Mouse (Mus musculus) CD8-positive naive resting alpha-beta T cell, adult 2 months (primary cell): Measurements from ENCODE around the gene Prf1.

ENCODE experiments used
- DNase-seq, 2 experiments: peaks; one replicate each; pipeline ENCODE4 v3.0.0; 2022; ENCODE audit warnings: low read depth in 2 of 2, low spot score in 2 of 2

The Prf1 gene

DNA sequence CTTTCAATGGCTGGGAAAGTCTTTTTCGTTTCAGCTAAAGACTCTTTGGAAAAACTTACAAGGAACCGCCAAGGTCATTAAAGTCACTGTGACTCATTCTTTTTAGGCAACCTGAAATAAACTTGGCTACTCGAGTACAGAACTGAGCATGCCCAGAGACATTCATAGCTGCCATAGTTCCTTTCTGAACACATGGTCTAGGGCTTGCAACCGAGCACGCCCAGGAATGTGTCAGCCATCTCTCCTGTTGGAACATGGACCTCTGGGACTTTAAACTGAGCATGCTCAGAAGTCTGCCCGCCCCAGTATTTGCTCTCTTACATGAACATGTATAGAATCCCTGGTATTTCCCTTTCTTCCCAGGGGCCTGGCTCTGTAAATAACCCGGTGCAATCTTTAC is 11.4 kb upstream of the Prf1 start:
- DNase-seq = no peak

DNA sequence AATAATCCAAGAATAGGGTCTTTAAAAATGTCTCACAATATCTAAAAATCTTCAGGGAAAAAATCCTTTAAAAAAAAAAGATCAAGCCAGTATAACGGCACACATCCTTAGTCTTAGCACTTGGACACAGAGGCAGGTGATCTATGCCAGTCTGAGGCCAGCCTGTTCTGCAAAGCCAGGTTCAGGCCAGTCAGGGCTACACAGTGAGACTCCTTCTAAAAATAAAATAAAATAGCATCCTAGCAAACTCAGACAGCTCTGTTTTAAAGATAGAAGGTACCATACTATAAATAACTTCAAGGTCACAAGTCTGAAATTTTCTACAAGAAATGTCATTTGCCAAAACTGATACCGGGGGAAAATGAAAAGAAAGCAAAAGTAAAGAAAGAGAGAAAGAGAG is 7.6 kb upstream of the Prf1 start:
- no peak for DNase-seq

DNA sequence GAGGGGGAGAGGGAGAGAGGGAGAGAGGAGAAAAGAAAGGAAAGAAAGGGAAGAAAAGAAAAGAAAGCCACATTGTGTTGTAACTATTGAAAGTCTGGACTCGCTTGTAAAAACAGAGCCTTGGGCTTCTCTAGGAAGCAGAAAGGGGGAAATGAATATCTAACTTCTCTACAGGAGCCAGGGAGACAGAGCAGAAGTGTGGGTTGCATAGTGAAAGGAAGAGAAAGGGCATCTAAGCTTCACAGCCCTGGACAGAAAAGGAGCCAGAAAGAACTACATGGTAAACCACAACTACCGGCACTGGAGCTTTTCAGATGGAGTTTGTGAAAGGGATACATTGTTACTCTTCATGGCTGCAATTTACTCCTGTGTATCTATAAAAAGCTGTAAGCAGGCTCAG is 7.2 kb upstream of the Prf1 start:
- DNase-seq = no peak

GRCm38 (mm10) chr10:61294242-61294641 is 3.4 kb upstream of the Prf1 start:
- DNase-seq = no peak

GRCm38 (mm10) chr10:61296713-61297445 is 754 bp upstream of the Prf1 start:
- no peak for DNase-seq

- DNase-seq = peak; percentile 11 to 39
These were observed 3.4 kb downstream of the Prf1 start for GRCm38 (mm10) chr10:61300996-61301395.

DNA sequence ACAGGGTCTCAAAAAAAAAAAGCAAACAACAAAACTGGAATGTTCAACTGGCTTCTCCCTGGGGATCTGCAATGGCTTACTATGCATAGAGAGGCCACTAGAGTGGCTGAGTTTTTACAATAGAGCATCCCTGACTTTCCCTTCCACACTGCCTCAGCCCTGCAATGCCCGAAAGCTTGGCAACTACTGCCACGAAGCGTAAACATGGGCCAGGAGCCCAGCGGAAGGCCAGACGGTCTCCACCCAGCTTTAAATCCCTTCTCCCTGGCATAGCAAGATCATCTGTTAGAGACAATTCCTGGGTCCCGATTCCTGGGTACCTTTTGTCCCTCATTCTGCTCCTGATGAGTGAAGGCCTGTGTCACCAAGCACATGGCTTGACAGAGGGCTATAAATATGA is 6.4 kb downstream of the Prf1 start:
- DNase-seq = no peak

- peak; percentile 59 to 66 for DNase-seq
These were observed 8.4 kb downstream of the Prf1 start for GRCm38 (mm10) chr10:61305928-61306590.

GRCm38 (mm10) chr10:61308706-61309320 is 11.2 kb downstream of the Prf1 start:
- no peak for DNase-seq

DNA sequence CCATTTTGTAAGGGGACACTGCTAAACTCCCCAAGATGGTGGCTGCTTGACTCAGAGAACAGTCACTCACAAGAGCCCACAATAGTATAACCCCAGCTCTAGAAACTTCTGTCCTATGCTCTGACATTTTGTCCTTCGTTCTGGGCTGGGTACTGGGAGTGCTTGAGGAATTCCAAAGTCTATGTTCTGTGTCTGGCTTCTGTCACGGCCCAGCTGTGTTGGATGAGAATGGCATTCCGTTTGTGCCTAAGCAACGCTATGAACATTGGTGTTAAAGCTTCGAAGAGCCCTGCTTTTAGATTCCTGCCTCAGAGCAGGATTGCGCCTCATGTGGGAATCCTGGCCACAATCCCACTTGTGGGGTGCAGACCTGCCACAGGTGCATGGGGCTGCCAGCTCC is 14.5 kb downstream of the Prf1 start:
- no peak for DNase-seq

GRCm38 (mm10) chr10:61312754-61313153 is 15.1 kb downstream of the Prf1 start:
- no peak for DNase-seq

DNA sequence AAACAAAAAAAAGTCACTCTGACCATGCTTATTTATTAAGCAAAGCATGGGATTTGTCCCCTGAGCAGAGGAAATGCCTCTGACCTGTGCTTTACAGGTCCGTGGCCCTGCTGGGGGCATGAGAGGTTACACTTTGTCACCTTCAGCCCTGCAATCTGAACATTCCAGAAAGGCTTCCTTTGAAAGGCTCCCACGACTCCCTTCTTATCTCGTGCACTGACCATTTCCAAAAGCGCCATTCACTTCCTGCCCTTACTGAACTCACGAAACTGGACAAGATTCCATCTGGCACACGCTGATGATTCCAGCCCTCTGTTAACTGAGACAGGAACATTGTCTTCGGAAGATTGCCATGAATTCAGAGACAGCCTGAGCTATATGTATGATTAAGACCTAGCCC is 16.1 kb downstream of the Prf1 start:
- DNase-seq = no peak

- no peak for DNase-seq
These were observed 17.8 kb downstream of the Prf1 start for GRCm38 (mm10) chr10:61315324-61315880.

GRCm38 (mm10) chr10:61318527-61318926 is 20.9 kb downstream of the Prf1 start:
- DNase-seq = no peak

- no peak for DNase-seq
These were observed 27.1 kb downstream of the Prf1 start for GRCm38 (mm10) chr10:61324717-61325116.

- DNase-seq = no peak
These were observed 28.2 kb downstream of the Prf1 start for GRCm38 (mm10) chr10:61325782-61326328.

- no peak for DNase-seq
These were observed 29.9 kb downstream of the Prf1 start for GRCm38 (mm10) chr10:61327545-61327944.

GRCm38 (mm10) chr10:61328927-61329326 is 31.3 kb downstream of the Prf1 start:
- no peak for DNase-seq

GRCm38 (mm10) chr10:61331046-61331445 is 33.4 kb downstream of the Prf1 start:
- DNase-seq = no peak

GRCm38 (mm10) chr10:61334545-61334944 is 36.9 kb downstream of the Prf1 start:
- no peak for DNase-seq

DNA sequence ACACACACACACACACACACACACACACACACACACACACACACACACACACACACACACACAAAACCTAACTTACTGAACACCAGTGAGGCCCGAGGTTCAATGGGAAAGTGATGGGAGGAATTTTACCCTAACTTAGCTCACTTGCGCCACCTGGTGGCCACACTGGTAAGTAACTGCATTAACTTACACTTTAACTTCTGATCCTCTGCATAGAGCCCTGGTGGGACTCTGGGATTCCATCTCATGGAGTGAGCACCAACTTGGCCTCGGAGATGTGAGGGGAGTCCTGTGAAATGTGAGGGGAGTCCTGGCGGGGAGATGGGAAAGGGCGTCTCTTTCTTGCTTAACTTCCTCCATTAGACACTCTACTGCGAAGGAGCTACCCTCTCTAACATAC is 38.5 kb downstream of the Prf1 start:
- peak; percentile 74 to 78 for DNase-seq

- no peak for DNase-seq
These were observed 39.0 kb downstream of the Prf1 start for GRCm38 (mm10) chr10:61336592-61336991.
